Mouse (Mus musculus): ENCODE measurements around the gene Nppb.

DNA sequence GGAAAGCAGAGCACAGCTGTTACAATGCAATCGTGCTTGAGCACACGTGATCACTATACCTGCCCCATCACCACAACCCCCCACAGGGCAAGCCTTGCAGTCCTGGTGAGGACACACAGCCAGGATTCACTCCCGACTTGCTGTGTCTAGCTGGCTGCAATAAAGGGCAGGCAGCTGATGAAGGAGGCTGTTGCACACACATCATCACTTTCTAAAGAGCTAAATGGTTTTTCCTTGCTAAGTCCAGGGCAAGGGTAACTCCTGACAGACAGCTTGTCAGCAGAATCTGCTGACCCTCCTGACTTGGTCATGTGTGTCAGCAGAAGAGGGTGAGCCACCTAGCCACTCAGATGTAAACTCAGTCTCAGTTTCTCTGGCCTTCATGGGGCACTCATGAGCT, 31.4 kb downstream of the Nppb start:
- no peak for TF ChIP-seq CTCF (IDR thresholded peaks at IDR 0.05; ENCODE audit: control insufficient read depth, insufficient read depth, low read length)
- no peak for TF ChIP-seq POLR2A (IDR thresholded peaks at IDR 0.05; ENCODE audit: borderline replicate concordance, control insufficient read depth, low read depth, low read length)
